Mouse (Mus musculus) ES-Bruce4 (cell line): ENCODE measurements around the gene Ear10.
"Not testable (repeated sequence)": the region's sequence is repeated elsewhere in the genome, so short reads cannot be mapped to it uniquely, and the experiment has no call there.

ENCODE experiments used
- CTCF ChIP-seq: IDR thresholded peaks from one replicate; pipeline ENCODE4 v1.8.1; 2011; ENCODE audit warnings: low read depth, low read length
- POLR2A ChIP-seq: IDR thresholded peaks from one replicate; pipeline ENCODE4 v1.8.1; 2011; ENCODE audit warnings: low read length; ENCODE audit not compliant: insufficient read depth

DNA sequence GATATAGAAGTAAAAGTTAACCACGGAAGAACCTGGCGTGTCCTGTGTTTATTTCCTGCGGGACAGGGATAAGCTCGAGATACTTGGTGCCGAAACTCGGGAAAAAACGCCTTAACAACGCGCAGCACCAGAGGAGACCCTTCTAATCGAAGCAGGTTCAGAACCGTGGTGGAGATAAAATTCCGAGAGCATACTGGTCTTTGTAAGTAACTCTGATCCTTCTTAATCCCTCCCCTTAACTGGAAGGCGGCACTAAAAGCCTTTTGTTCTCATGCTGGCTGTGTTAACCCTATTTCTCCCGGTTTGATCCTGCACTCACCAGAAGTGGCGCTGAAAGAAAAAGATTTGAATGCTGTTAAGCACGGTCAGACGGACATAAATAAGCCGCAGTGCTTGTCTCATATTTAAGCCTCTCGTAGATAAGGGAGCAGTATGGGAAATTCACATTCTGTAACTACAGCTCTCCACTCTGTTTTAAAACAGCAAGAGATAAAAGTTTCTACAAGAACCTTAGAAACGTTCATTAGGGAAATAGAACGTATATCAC lies 2.1 kb upstream of the Ear10 start:
- TF ChIP-seq POLR2A, CTCF: not testable (repeated sequence)
